Mouse (Mus musculus): ENCODE measurements around the gene Lenep. TPM values are rescaled to one million over a fixed set of nuclear protein-coding genes. Genes with fewer than 3 reads are reported as not detected.

Gene Lenep
- total and polyA plus RNA-seq, 3 experiments = not detected

GRCm38 (mm10) chr3:89424416-89425140, 22.0 kb upstream of the Lenep start:
- Histone ChIP-seq H3K27me3 (replicated peaks) (no peaks in the 10 kb centered on the region), H3K9ac (ENCODE audit: insufficient read depth, low read depth) (no peak overlapping the region), H3K4me3 (replicated peaks in 1 of 3; ENCODE audit: low read depth in 2 of 3, low read length in 2 of 3, poor library complexity in 1 of 3) (no peak overlapping the region), H3K4me2 (ENCODE audit: insufficient read depth, low read depth, poor library complexity, severe bottlenecking) (no peak overlapping the region), H3K27ac (ENCODE audit: insufficient read depth, low read depth) (no peak overlapping the region), H3K36me3 (replicated peaks in 1 of 2; ENCODE audit: control insufficient read depth in 1 of 2, insufficient read depth in 1 of 2, low read length in 1 of 2) (peaks cover 48 to 69% of the 10 kb centered on the region in 2 experiments), H3K4me1 (ENCODE audit: control insufficient read depth in 1 of 2, insufficient read depth in 2 of 2) (peaks cover 14 to 38% of the 10 kb centered on the region in 2 experiments), H3K79me2 (replicated peaks; ENCODE audit: control insufficient read depth, extremely low read depth, insufficient read depth, poor library complexity, severe bottlenecking) (peaks cover 21% of the 10 kb centered on the region), H3K9me3 (replicated peaks; ENCODE audit: low read length) (no peaks in the 10 kb centered on the region)
- DNase-seq (ENCODE audit: extremely low read depth) = no peak
- in situ Hi-C loops (cut with MboI; ENCODE audit: low pct_ligation_motif_present, low pct_unique_long_range_greater_than_20kb, low sequenced_read_pairs) = no loop called here
- no peak for TF ChIP-seq USF2 (conservative IDR thresholded peaks at IDR 0.05; ENCODE audit: low read depth, low read length)
- no peak for TF ChIP-seq NRF1 (IDR thresholded peaks at IDR 0.05; ENCODE audit: low read depth, low read length)
- TF ChIP-seq ZKSCAN1 (IDR thresholded peaks at IDR 0.05; ENCODE audit: borderline replicate concordance, low read depth, low read length) = no peak
- TF ChIP-seq TBP (conservative IDR thresholded peaks at IDR 0.05; ENCODE audit: low read depth, low read length) = no peak
- no peak for TF ChIP-seq SMC3 (IDR thresholded peaks at IDR 0.05; ENCODE audit: low read depth, low read length)
- TF ChIP-seq POLR2AphosphoS2 (IDR thresholded peaks at IDR 0.05; ENCODE audit: low read depth, low read length) = no peak
- no peak for TF ChIP-seq UBTF (IDR thresholded peaks at IDR 0.05; ENCODE audit: low read depth, low read length)
- dilution Hi-C loops (cut with MboI; ENCODE audit: extremely low pct_ligation_motif_present, extremely low pct_unique_long_range_greater_than_20kb, low sequenced_read_pairs) = no loop called here

GRCm38 (mm10) chr3:89422556-89423205, 20.1 kb upstream of the Lenep start:
- H3K4me3 ChIP-seq (replicated peaks in 1 of 3; ENCODE audit: low read depth in 2 of 3, low read length in 2 of 3, poor library complexity in 1 of 3) = no peak overlapping the region
- H3K9ac ChIP-seq (ENCODE audit: insufficient read depth, low read depth) = no peak overlapping the region
- TF ChIP-seq MXI1 (IDR thresholded peaks at IDR 0.05; ENCODE audit: low read depth, low read length) (no peak), CTCF (conservative IDR thresholded peaks at IDR 0.05 in 1 of 2, IDR thresholded peaks at IDR 0.05 in 1 of 2; ENCODE audit: low read depth in 2 of 2, low read length in 2 of 2) (no peak), EP300 (IDR thresholded peaks at IDR 0.05; ENCODE audit: low read length) (no peak), ZKSCAN1 (IDR thresholded peaks at IDR 0.05; ENCODE audit: borderline replicate concordance, low read depth, low read length) (no peak), ZMIZ1 (IDR thresholded peaks at IDR 0.05; ENCODE audit: low read depth, low read length) (no peak), USF1 (IDR thresholded peaks at IDR 0.05; ENCODE audit: low read depth, low read length) (no peak), UBTF (IDR thresholded peaks at IDR 0.05; ENCODE audit: low read depth, low read length) (no peak)
- H3K4me2 ChIP-seq (ENCODE audit: insufficient read depth, low read depth, poor library complexity, severe bottlenecking) = no peak overlapping the region
- no peaks in the 10 kb centered on the region for H3K27me3 ChIP-seq (replicated peaks)
- peaks cover 14 to 42% of the 10 kb centered on the region in 2 experiments for H3K4me1 ChIP-seq (ENCODE audit: control insufficient read depth in 1 of 2, insufficient read depth in 2 of 2)
- no peak overlapping the region for H3K27ac ChIP-seq (ENCODE audit: insufficient read depth, low read depth)
- H3K36me3 ChIP-seq (replicated peaks in 1 of 2; ENCODE audit: control insufficient read depth in 1 of 2, insufficient read depth in 1 of 2, low read length in 1 of 2) = peaks cover 44 to 60% of the 10 kb centered on the region in 2 experiments
- H3K9me3 ChIP-seq (replicated peaks; ENCODE audit: low read length) = no peaks in the 10 kb centered on the region
- no peak for DNase-seq (ENCODE audit: extremely low read depth)
- in situ Hi-C loops (cut with MboI; ENCODE audit: low pct_ligation_motif_present, low pct_unique_long_range_greater_than_20kb, low sequenced_read_pairs) (no loop called here), dilution Hi-C loops (cut with MboI; ENCODE audit: extremely low pct_ligation_motif_present, extremely low pct_unique_long_range_greater_than_20kb, low sequenced_read_pairs) (no loop called here)
- H3K79me2 ChIP-seq (replicated peaks; ENCODE audit: control insufficient read depth, extremely low read depth, insufficient read depth, poor library complexity, severe bottlenecking) = peaks cover 30% of the 10 kb centered on the region
